Mouse (Mus musculus): ENCODE measurements at regions not wholly inside any gene's neighbourhood (a gene's known extent, or its start where the extent isn't known, plus 50 kb on each side); places are given as distances from the start of the nearest gene placed in this dataset.
A peak's percentile ranks its signal among the peaks of the same experiment; 100 is the strongest.

DNA sequence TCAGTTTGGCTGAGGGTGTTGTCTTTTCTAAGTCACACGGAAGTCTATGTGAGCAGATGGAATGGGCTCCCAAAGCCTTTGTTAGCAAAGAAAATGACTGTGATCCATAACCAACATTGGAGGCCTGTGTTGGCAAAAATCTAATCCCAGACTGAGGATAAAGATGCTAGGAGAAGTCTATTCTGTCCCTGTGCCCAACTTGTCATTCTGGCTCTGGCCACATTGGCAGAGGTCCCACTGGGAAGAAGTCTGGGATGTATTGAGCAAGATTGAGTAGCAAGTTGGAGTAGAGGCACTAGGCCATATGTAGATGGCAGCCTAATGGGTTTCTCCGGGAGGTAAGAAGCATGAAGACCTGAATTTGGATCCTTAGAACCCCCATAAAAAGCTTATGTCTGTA is 54.1 kb downstream of the Nog start:
- DNase-seq (ENCODE audit: low spot score in 2 of 2): no peak

DNA sequence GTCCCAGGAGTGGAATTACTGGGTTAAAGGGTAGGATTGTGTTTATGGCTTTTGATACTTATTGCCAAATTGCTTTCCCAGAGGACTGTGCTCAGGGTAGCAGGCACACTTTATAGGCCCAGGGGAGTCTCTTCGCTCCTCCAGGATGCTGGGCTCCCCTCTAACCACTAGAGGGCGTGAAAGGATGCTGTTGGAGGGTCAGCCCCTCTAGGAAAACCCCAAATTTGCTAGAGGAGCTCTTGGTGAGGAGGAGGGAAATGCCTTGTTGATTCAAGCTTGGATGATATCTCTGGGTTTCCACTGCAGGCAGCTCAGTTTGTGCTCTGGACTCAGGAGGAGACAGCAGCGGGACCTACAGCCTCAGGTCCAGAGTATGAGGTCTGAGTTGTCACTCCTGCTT is 58.8 kb downstream of the Nog start:
- DNase-seq (ENCODE audit: low spot score in 2 of 2): no peak

DNA sequence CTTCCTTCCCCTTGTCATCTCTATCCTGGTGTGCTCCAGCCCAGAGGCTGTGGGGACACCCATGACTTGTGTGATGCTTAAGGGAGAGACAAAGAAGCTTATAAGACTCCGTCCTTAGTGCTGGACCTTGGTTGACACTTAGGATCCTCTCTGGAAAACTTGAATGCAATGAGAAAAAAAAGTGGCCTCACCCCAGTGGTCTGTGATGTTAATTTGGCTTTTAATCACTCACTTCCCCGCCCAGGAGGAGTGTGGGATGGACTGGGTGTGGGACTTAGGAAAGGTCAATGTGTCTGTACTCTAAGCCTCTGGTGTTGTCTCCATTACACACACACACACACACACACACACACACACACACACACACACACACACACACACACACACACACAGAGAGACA is 60.0 kb downstream of the Nog start:
- no peak for DNase-seq (ENCODE audit: low spot score in 2 of 2)

DNA sequence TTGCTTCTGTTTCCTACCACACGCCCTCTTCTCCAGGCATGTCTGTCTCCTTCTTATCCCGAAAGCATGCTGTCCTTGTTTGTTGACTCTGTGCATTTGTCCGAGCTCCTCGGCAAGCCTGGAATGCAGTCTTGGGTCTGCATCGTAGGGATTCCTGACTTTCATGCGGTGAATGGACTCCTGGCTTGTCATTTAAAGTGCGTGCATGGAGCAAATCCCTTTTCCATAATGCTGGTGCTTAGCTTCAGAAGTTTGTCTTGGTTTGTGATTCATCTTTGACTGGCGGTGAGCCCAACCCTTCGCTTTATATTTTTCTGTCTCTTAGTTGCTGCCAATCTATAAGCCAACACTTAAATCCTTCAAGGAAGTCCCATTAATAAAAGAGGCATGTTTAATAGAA is 62.2 kb downstream of the Nog start:
- DNase-seq (ENCODE audit: low spot score in 2 of 2): no peak

DNA sequence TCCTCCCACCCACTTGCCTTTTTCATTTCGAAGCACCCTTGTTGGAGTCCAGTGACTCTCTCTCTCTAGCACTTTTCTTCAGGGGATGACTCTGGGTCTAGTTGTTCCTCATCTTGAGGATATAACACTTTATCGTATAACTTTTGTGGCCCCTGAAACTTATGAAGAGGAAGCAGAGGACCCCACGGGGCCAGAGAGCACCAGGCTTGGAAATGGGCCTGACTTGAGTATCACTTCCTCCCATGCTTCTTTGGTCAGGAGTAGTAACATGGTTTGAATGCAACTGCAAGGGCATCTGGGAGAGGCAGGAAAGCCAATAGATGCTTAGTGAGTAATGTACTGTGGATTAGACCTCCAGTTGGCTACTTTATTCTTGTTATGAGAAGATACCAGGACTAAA is 65.2 kb downstream of the Nog start:
- DNase-seq (ENCODE audit: low spot score in 2 of 2): no peak

DNA sequence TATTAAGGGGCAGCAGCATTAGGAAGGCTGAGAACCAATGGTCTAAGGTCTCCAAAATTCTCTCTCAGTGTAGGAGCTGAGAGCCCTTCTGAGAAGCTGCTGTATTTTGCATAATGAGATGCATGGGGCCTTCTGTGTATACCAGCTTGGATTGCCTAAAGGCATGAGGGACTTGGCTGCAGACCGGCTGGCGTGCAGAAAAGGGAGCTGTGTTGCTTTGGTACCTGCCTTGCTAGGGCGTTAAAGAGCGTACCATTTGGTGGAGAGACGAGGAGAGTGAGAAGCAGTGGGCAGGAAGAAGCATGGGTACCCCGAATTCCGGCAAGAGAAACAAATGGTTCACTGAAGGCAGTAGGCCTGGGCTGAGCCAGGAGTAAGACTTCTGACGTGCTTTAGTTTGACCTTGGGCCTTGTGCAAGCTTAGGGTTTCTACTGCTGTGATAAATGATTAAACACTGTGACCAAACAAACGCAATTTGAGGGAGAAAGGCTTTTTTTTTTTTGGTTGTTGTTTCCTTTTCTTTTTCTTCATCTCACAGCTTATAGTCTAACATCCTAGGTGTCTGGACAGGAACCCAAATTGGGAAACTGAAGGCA is 69.2 kb downstream of the Nog start:
- no peak for DNase-seq (ENCODE audit: low spot score in 2 of 2)

DNA sequence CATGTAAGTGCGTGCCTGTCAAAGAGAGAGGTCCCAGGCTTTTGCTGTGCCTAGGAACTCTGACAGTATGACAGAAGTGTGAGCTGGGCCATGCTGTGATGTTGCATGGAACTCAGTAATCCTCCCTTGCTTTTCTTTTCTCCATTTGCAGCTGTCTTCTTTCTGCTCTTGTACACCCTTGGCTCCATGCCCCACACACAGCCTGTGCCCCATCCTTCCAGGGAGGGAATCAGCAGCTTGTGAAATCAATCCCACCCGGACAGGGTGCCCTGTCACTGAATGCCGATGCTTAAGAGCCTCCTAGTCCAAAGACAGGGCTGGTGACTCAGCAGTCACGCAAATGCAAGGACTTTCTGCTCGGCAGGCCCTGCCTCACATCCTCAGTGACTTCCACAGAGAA is 72.4 kb downstream of the Nog start:
- no peak for DNase-seq (ENCODE audit: low spot score in 2 of 2)

DNA sequence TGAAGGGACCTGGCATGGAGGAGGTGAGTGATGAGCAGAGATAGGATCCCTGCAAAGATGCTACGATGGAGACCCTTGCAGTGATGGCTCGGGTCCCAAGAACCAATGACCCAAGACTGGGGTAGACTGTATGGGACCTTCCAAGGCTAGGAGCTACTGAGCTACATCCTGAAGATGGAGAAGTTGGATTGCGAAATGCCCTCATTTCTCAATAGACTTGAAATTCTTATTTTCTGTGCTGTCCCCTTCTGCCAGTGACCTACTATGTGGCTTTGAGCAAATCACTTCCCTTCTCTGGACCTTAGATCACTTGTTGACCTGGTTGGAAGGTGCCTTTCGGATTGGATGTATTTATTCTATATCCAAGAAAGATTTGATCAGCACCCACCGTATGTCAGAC is 88.9 kb downstream of the Nog start:
- DNase-seq (ENCODE audit: low spot score in 2 of 2): no peak

DNA sequence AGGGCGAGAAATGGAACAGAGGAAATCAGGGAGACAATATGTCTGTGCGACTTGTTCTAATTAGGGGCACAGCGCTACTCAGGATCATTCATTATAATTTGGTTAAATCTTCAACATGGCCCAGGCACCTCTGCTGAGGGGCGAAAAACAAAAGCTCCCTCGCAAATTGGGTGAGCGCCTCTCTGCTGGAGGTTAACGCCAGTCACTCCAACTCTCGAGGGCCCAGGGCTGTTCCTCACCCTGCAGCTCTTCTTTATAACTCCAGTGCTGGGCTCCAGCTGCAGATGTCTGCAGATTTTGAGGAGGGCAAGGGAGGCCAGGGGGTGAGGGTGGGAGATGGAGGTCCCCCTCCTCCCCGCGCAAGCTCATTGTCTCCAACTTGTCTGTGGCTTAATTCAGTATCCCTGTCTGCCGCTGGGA is 92.6 kb downstream of the Nog start:
- no peak for DNase-seq (ENCODE audit: low spot score in 2 of 2)

DNA sequence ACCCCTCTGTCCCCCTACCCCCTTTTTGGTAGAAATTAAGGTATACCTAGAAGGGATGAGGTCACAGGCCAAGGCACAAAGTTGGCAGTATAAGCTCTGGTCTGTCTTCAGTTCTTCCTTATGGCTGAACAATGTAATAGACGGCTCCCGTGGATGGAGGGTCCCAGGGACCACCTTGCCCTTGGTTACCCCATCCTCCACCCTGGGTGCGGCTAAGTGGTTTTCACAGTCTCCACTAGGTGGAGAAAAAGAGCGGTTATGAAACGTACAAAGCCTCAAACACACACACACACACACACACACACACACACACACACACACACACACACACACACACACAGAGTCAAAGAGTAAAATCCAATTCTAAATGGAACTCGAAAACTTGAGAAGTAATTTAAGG is 93.1 kb downstream of the Nog start:
- no peak for DNase-seq (ENCODE audit: low spot score in 2 of 2)

DNA sequence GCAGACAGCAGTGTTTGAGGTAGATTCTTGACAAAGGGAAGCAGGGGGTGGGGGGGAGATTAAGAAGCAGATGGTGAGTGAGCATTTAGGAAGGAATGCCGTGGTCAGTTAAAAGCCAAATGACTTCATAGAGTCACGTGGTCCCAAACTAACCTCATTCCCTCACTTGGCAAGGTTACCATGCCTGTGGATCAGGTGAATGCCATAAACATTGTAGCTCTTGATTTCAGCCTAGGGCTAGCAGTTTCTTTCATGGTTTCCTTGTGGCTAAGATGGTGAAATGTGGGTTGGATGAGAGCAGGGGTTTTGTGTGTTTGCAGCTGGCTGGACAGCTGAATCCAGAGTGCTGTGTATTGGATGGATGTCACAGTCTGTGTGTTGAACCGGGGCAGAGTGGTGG is 95.3 kb downstream of the Nog start:
- DNase-seq (ENCODE audit: low spot score in 2 of 2): no peak

DNA sequence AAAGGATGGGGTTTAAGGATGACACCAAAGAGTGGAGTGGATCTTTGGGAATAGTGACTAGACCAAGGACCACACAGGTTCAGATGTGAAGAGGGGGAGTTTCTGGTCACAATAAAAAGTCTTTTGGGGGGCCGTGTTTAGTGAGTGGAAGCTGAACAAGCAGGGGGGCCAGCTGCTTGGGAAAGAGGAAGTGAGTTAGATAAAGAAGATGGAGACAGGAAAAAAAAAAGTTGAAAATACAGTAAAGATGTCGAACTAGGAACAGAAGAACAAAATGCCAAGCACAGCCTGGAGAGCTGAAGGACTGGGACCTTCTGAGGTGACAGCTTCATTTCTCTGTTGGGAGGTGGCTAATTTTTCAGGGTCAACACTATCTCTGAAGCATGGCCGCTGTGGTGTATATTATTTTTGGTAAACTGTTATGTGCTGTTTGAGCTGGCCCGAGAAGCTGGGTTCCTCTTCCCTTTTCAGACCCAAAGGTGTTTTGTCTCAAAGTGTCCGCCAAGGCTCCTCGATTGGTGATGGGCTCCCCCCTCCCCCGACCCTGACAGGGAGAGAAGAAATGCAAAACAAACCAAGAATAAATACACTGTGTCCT is 97.1 kb downstream of the Nog start:
- no peak for DNase-seq (ENCODE audit: low spot score in 2 of 2)

DNA sequence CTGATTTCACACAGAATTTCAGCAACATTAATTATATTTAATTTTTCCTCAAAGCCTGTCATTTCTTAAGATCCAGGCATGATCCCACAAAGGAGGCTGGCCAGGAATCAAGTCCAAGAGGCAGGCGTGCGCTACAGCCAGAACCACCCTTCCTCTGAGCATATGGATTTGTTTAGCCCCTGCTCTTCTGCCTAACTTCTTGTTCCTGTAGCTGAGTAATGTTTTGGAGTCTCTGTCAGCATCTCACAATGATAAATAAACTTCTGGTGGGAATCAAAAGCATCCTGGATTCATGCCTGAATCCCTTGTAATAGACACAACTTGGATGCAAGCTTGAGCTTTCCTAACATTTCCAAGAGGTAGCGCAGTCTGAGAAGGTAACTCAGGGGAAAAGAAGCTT is 101.7 kb downstream of the Nog start:
- DNase-seq (ENCODE audit: low spot score in 2 of 2): no peak

DNA sequence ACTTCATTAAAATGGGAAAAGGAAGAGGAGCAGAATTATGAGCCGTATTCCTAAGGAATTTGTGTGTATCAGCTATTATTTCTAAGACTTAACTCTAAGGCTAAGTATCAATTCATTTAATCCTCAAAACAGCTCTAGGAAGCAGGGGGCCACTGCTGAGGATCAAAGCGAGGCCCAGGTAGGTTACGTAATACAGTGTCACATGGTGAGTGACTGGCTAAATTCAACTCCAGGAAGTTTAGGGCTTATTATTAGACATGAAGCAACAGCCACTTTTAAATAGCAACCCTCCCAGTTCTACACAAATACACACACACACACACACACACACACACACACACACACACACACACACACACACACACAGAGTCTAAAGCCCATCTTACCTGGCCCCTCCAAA is 109.3 kb downstream of the Nog start:
- DNase-seq (ENCODE audit: low spot score in 2 of 2): no peak

DNA sequence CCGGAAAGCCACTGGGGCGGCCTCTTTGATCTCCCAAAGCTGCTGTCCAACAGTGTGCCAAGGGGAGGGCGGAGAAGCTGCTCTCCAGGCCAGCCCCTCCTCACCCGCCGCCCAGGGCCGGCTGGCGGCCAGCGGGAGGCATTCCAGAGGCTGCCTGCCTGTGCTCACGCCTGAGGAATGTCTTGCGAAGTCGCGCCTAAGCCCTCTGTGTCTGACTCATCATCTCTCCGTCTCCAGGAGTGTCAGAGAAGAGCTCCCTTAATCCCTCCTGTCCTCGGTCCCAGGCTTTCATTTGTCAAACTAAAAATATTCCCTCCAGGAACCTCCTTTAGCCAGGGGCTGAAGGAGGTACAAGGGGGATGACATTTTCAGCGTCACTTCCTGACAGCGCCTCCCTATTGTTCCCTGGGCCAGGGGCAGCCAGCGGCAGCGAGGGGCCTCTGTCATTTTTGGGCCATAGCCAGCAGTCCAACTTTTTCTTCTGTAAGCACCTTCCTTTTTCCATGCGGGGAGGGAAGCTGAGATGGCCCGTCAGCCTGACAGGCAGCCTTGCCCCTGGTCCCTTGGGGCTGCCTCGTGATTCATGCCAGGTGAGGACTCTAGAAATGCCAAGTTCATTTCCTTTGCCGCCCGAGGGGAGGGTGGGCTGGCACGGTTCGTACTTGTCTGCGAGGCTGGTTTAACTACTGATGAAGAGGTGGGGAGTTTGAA is 113.4 kb downstream of the Gm525 start:
- DNase-seq (ENCODE audit: low spot score in 2 of 2): peak; percentile 55 to 85

DNA sequence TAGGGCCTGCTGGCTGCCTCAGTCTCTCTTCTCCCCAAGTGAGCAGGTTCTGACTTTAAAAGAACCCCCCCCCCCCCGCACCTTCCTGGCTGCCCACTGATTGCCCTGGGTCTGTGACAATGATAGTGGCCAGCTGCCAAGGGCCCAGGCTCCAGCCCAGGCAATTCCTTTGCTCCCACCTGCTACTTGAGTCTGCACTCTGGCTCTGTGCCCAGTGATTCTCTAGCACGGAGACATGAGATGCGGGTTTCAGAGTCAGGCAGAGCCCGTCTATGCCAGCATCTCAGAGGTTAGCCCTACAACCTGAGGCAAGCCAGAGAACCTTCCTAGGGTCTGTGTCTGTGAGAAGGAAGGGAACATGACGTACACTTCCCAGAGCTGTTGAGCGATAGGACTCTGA is 112.2 kb downstream of the Gm525 start:
- no peak for DNase-seq (ENCODE audit: low spot score in 2 of 2)

DNA sequence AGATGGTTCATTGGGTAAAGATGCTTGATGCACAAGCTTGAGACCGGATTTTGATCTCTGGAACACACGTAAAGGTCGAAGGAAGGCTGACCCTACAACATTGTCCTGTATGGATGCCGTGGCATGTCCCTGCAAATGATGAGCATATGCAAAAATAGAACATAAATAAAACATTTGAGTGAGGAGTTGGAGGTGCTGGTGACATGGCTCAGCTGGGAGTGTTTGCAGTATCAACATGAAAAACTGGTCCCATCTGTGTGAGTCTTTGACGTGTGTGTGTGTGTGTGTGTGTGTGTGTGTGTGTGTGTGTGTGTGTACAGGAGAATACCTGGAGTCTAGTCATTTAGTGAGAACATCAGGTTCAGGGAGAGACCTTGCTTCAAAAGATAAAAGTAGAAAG is 107.8 kb downstream of the Gm525 start:
- DNase-seq (ENCODE audit: low spot score in 2 of 2): no peak

DNA sequence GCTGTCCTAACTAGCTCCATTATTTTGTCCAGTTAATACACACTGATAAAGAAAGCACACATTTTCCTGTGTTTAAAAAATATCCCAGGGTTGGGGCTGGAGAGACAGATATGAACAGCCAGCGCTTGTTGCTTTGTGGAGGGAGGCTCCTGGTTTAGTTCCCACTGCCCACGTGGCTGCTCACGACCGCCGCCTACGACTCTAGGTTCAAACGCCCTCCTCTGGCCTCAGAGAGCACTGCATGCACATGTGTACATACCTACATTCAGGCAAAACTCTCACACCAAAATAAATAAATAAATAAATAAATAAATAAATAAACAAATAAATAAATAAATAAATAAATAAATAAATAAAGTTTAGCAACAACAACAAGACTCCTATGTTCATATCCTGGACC is 104.8 kb downstream of the Gm525 start:
- DNase-seq (ENCODE audit: low spot score in 2 of 2): no peak

DNA sequence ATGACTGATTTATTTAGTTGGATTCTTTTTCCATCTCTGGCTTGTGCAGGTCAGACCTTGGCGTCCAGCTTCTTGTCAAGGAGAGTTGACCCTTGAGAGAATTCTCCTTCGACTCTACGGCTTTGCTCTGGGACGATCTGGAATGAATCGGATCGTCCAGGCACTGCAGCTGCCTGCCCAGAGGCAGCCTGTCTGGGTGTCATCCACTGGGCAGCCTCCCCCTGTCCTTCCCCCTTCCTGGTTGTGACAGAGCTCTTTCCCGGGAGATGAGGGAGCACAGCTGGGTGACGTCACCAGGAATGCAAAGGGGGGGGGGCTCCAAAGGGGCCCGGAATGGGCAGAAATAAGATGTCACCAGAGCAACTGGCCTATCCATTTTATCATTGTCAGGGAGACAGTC is 101.9 kb downstream of the Gm525 start:
- no peak for DNase-seq (ENCODE audit: low spot score in 2 of 2)

DNA sequence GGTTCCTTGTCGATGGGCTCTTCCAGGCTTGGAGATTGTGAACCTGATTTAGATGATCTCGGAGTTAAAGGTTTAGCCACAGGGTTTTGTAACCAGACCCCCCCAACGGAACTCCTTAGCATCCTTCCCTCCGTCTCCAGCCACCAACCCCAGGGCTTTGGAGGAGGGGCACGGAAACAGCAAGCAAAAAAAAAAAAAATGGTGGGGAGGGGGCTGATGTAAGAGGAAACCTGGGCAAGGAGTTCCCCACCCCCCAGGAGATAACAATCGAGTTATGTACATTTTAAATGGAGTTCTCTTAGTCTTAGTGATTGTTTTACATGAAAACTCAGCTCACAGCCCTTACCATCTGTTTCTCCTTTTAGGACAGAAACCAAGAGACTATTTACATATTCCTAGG is 101.3 kb downstream of the Gm525 start:
- no peak for DNase-seq (ENCODE audit: low spot score in 2 of 2)

DNA sequence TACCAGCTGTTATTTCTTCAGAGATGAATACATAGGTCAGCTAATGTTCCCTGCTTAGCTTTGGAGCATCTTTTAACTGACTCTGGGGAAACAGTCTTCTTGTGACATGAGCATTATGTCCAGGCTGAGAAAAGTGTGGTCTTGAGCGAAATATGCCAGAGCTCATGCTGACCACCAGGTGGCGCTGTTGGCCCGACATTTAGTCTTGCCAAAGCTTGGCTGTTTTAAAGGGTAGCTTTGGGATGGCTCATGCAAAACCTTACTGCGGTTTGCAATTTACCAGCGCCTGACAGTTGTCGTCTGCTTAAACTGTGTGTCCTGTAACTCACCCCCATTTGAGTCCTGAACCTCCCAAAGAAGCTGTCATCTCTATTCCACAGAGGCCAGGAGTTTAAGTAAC is 91.6 kb downstream of the Gm525 start:
- peak; percentile 67 to 78 for DNase-seq (ENCODE audit: low spot score in 2 of 2)

DNA sequence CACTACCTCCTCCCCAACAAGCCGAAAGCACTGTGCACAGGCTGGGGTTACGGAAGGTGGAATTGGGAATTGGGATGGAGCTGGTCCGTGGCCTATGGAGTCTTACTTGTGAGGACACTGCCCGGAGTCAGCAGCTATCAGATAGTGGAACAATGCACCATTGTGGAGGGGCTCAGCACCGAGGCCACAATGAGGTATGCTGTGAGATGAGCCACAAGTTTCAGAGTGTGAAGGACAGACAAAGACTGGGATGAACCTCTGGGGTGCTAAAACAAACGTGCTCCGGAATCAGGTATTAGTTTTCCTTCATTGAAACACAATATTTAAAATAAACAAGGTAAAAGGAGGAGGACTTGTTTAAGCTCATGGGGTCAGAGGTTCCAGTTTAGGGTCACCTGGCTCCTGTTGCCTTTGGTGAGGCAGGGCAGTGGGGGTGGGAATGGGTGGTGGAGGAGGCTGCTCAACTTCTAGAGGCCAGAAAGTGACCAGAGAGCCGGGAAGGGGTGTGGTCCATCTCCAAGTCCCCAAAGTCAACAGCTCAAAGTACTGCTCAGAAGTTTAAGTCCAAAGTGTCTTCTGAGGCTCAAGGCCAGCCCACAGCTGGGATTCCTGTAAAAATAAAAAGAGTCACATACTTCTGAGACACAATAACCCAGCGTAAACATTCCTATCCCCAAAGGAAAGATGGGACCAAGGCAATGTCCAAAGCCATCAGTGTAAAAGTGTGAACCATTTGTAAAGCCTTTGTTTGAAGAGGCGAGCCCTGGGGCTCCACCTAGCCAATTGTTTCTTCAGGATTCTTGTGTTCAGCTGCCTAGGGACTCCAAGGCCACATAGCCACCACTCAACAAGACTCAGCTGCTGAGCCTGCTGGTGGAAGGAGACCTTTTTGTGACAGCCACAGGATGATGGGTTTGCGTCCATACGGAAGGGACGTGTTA is 80.1 kb downstream of the Gm525 start:
- DNase-seq (ENCODE audit: low spot score in 2 of 2): no peak

DNA sequence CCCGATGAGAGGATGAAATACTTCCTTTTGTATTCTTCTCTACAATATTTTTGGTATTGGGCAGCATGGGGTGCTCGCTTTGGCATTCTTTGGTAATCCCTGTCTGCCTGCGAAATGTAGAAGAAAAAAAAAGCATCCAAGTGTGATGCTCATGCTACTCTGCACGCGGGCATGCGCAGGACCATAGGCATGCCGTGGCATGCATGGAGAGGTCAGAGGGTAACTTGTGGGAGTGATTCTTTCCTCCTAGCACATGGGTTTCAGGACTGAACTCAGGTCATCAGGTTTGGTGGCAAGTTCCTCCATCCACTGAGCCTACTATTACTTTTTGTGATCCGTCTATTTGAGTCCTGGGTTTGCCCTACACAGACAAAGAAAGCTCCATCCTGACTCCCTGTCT is 74.3 kb downstream of the Gm525 start:
- DNase-seq (ENCODE audit: low spot score in 2 of 2): no peak

Data from urinary bladder, adult 18-20 months (tissue).